Mouse (Mus musculus) megakaryocyte, embryonic 14.5 days (primary cell): ENCODE data around the gene Mrpl1. TPM values are rescaled to one million over a fixed set of nuclear protein-coding genes. Genes with fewer than 3 reads are reported as not detected.

Source experiments
- H3K27me3 ChIP-seq: replicated peaks from 2 replicates; pipeline ENCODE3; 2012; ENCODE audit warnings: inconsistent platforms
- H3K36me3 ChIP-seq: replicated peaks from 2 replicates; pipeline ENCODE3; 2012; ENCODE audit warnings: low read length, inconsistent platforms, mixed read lengths
- H3K4me1 ChIP-seq: 2 replicates; pipeline ENCODE4 v1.6.1; 2012; ENCODE audit warnings: inconsistent platforms
- H3K4me3 ChIP-seq: replicated peaks from 2 replicates; pipeline ENCODE3; 2012; ENCODE audit warnings: moderate library complexity, mild to moderate bottlenecking, inconsistent platforms
- H3K9me3 ChIP-seq: 2 replicates; pipeline ENCODE4 v1.6.1; 2012; ENCODE audit warnings: inconsistent platforms
- FLI1 ChIP-seq: IDR thresholded peaks from 2 replicates; pipeline ENCODE4 v1.6.1; 2012; ENCODE audit warnings: low read length, inconsistent platforms, mixed read lengths
- GATA1 ChIP-seq: IDR thresholded peaks from 3 replicates; pipeline ENCODE4 v1.6.1; 2012; ENCODE audit warnings: mixed read lengths, low read length, inconsistent platforms, borderline replicate concordance
- polyA plus RNA-seq: library from polyadenylated mRNA; stranded (reverse); fragments of >175 nt; gene quantifications from 2 replicates; pipeline ENCODE4 v1.2.3, GENCODE M21; 2012; ENCODE audit warnings: low replicate concordance; ENCODE audit not compliant: insufficient read depth

The Mrpl1 gene
- polyA plus RNA-seq, 1 experiment, result 1.1 TPM

GRCm38 (mm10) chr5:96201462-96202154 is 7.7 kb upstream of the Mrpl1 start:
- no peak for TF ChIP-seq FLI1
- no peak for TF ChIP-seq GATA1
- Histone ChIP-seq H3K27me3 (peaks cover 4% of the 10 kb centered on the region), H3K4me3 (no peak overlapping the region), H3K9me3 (no peaks in the 10 kb centered on the region), H3K36me3 (no peaks in the 10 kb centered on the region), H3K4me1 (no peaks in the 10 kb centered on the region)

DNA sequence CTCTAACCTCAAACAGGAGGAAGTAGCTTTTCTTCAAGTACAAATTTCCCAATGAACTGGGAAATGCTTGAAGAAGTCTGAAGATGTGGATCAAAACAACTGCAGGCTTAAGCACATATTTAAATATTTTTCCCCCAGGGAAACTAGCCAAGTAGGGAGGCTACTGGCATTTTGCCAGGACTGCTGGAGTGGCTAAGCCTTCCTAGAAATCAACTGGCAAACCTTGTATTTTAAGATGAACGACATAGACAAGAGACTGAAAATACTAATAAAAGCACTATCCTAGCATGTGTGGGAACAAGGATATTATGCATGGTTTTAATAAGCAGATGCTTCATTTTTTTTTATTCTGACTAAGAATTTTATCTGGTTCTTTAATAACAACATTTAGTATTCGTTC is 2.4 kb upstream of the Mrpl1 start:
- Histone ChIP-seq H3K36me3 (no peaks in the 10 kb centered on the region), H3K9me3 (no peaks in the 10 kb centered on the region), H3K27me3 (no peaks in the 10 kb centered on the region), H3K4me3 (no peak overlapping the region), H3K4me1 (peaks cover 19% of the 10 kb centered on the region)
- no peak for TF ChIP-seq GATA1
- no peak for TF ChIP-seq FLI1

- Histone ChIP-seq H3K4me3 (no peak overlapping the region), H3K4me1 (peaks cover 19% of the 10 kb centered on the region), H3K27me3 (no peaks in the 10 kb centered on the region), H3K9me3 (no peaks in the 10 kb centered on the region), H3K36me3 (no peaks in the 10 kb centered on the region)
- TF ChIP-seq GATA1, result no peak
Measured at GRCm38 (mm10) chr5:96207531-96207930, 1.8 kb upstream of the Mrpl1 start.

GRCm38 (mm10) chr5:96208543-96208942 is 750 bp upstream of the Mrpl1 start:
- H3K4me3 ChIP-seq, result peak overlapping the region; percentile 67
- TF ChIP-seq GATA1, result no peak
- TF ChIP-seq FLI1, result no peak
- H3K9me3 ChIP-seq, result no peaks in the 10 kb centered on the region
- H3K4me1 ChIP-seq, result peaks cover 19% of the 10 kb centered on the region
- H3K27me3 ChIP-seq, result no peaks in the 10 kb centered on the region
- H3K36me3 ChIP-seq, result no peaks in the 10 kb centered on the region

DNA sequence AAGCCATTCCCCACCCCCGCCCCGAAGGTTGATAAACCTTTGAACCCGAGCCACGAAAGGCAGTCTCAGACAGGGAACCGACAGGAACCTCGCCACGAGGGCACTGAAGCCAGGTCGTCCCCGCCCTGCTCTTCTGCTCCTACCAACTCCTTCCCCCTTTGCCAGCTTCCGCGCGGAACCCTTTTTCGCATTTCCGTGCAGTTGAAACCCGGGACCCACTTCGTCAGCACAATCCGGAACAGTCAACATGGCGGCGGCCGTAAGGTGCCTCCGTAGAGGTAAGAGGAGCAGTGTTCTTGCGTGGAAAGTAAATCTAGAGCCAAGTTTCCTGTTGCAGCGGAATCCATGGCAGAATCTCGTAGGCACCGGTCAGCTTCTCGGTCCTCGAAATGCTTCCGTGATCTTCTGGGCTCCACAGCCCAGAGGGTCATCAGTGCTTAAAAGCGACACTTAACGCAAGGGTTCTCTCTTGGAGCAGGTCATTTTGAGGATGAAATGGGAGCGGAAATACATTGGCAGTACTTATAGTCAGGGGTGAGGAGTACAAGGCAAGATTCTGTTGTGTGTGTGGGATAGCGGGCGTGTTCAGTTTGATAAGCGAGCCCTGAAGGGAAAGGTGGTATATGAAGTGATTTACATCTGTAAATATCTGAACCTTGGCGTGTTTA is 757 bp downstream of the Mrpl1 start:
- peaks cover 15% of the 10 kb centered on the region for H3K36me3 ChIP-seq
- no peaks in the 10 kb centered on the region for H3K9me3 ChIP-seq
- H3K4me3 ChIP-seq, result peak overlapping the region; percentile 97
- no peaks in the 10 kb centered on the region for H3K27me3 ChIP-seq
- TF ChIP-seq FLI1 (no peak), GATA1 (no peak)
- peaks cover 19% of the 10 kb centered on the region for H3K4me1 ChIP-seq

DNA sequence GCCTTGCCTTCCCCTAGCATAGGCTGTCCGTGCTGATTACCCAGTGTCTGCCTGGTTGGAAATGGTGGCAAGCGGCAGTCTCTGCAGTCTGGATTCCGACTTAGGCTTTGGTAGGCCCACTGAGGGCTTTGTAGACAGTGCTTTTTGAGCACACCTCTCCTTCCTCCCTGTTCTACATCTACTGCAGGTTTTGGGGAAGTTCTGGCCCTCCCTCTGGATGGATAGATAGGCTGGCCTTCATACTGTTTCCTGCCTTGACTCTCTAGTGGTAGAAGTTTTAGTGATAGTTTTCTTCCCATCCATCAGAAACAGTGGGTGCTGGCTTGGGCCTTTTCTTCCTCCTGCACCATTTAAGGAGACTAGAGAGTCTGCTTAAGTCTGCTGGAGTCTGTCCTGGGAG is 9.4 kb downstream of the Mrpl1 start:
- Histone ChIP-seq H3K4me3 (no peak overlapping the region), H3K36me3 (peaks cover 20% of the 10 kb centered on the region), H3K4me1 (peaks cover 47% of the 10 kb centered on the region), H3K9me3 (no peaks in the 10 kb centered on the region), H3K27me3 (no peaks in the 10 kb centered on the region)
- TF ChIP-seq GATA1 (no peak), FLI1 (no peak)

DNA sequence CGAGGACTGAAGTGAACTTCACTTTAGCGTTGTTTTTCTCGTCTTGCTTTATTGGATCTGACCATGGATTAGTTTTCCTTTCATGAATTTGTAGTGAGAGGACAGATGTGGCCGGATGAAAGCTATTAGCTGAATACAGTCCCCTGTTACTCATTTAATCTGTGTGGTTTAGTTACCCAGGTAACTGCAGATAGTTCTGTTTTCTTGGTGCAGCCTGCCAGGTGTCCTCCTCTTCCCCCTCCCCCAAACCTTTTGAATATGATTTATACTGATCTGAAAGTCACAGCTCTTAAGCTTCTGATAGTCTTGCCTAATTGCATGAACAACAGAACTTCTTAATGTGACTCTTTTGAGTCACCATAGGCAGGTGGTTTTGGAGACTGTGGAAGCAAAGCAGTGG is 10.2 kb downstream of the Mrpl1 start:
- peaks cover 47% of the 10 kb centered on the region for H3K4me1 ChIP-seq
- H3K9me3 ChIP-seq, result no peaks in the 10 kb centered on the region
- peaks cover 15% of the 10 kb centered on the region for H3K36me3 ChIP-seq
- H3K27me3 ChIP-seq, result no peaks in the 10 kb centered on the region
- no peak overlapping the region for H3K4me3 ChIP-seq
- TF ChIP-seq GATA1 (no peak), FLI1 (no peak)

GRCm38 (mm10) chr5:96221298-96221697 is 12.0 kb downstream of the Mrpl1 start:
- peak overlapping the region; percentile 62 for H3K4me3 ChIP-seq
- H3K4me1 ChIP-seq, result peaks cover 47% of the 10 kb centered on the region
- H3K36me3 ChIP-seq, result peaks cover 19% of the 10 kb centered on the region
- no peaks in the 10 kb centered on the region for H3K9me3 ChIP-seq
- H3K27me3 ChIP-seq, result no peaks in the 10 kb centered on the region
- no peak for TF ChIP-seq GATA1
- no peak for TF ChIP-seq FLI1

DNA sequence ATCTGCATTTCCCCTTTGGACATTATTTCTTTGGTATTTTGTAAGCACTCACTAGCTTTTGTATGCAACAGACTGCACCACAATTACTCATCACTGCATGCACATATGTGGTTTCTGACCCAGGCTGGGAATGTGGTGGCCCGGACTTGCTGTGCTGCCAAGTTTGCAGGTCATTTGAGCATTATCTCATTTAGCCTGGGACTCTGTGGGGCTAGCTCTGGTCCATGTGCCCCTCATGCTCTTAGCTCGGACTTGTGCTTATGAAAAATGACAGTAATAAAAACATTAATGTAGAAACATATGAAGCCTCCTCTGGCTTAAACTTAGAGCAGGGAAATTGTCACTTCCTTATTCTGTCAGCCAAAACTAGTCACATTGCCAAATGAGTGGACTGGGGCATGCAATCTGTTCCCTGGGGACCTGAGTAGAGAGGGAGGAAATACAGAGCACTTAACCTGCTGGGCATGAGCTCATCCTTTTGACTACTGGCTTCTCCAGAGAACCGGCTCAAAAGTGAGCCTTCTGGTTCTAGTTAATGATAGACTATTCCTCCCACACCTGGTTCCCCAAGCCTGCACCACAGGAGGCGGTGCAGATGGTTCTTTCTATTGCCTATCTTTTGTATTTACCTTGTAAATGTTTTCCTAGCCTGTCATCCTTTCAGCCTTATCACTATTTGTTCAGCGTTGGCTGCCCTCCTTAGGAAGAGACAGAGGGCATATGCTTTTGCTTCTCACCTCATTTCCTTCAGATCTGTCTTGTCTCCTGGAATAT is 12.7 kb downstream of the Mrpl1 start:
- no peaks in the 10 kb centered on the region for H3K27me3 ChIP-seq
- H3K4me3 ChIP-seq, result peak overlapping the region; percentile 83
- peaks cover 26% of the 10 kb centered on the region for H3K36me3 ChIP-seq
- no peaks in the 10 kb centered on the region for H3K9me3 ChIP-seq
- H3K4me1 ChIP-seq, result peaks cover 47% of the 10 kb centered on the region
- TF ChIP-seq GATA1 (no peak), FLI1 (no peak)

- H3K36me3 ChIP-seq, result peaks cover 28% of the 10 kb centered on the region
- no peak for TF ChIP-seq FLI1
- no peak for TF ChIP-seq GATA1
Measured at GRCm38 (mm10) chr5:96222964-96223363, 13.7 kb downstream of the Mrpl1 start.

More at GRCm38 (mm10) chr5:96222964-96223363, 13.7 kb downstream of the Mrpl1 start:
- Histone ChIP-seq H3K4me3 (no peak overlapping the region), H3K27me3 (no peaks in the 10 kb centered on the region), H3K4me1 (peaks cover 44% of the 10 kb centered on the region), H3K9me3 (no peaks in the 10 kb centered on the region)
